Mouse (Mus musculus) limb, embryonic 10.5 days (tissue): ENCODE data around the gene Gse1. TPM values are rescaled to one million over a fixed set of nuclear protein-coding genes. Genes with fewer than 3 reads are reported as not detected.

Source experiments
- DNase-seq: peaks from one replicate; pipeline ENCODE4 v3.0.0-alpha.2; 2017; ENCODE audit warnings: low spot score
- H3K27ac ChIP-seq: fragments of 300-500 bp; sonication (generic); 2 replicates; pipeline ENCODE4 v1.5.1; 2016; ENCODE audit warnings: mild to moderate bottlenecking
- H3K27me3 ChIP-seq: fragments of 300-500 bp; sonication (generic); 2 replicates; pipeline ENCODE4 v1.6.1; 2016; ENCODE audit warnings: low read depth, mild to moderate bottlenecking; ENCODE audit not compliant: poor library complexity, severe bottlenecking
- H3K36me3 ChIP-seq: fragments of 300-500 bp; sonication (generic); 2 replicates; pipeline ENCODE4 v1.6.1; 2016; ENCODE audit warnings: mild to moderate bottlenecking, moderate library complexity
- H3K4me1 ChIP-seq: fragments of 300-500 bp; sonication (generic); 2 replicates; pipeline ENCODE4 v1.6.1; 2016
- H3K4me3 ChIP-seq: fragments of 300-500 bp; sonication (generic); 2 replicates; pipeline ENCODE4 v1.5.1; 2016; ENCODE audit warnings: mild to moderate bottlenecking, moderate library complexity
- H3K9me3 ChIP-seq: fragments of 300-500 bp; sonication (generic); replicated peaks from 2 replicates; pipeline ENCODE4 v1.6.1; 2016; ENCODE audit warnings: mild to moderate bottlenecking
- WGBS: fragments of 180-500 bp; shearing (Covaris S2); methylation state at CpG from one replicate; pipeline ENCODE4 v1.1.7; 2016; 5-methylcytosine and 5-hydroxymethylcytosine counted together
- polyA plus RNA-seq: library from polyadenylated mRNA; unstranded; fragments of >200 nt; fragmentation: Nextera tagmentation; extraction: Ambion mirVana; gene quantifications from 2 replicates; pipeline ENCODE4 v1.2.1, GENCODE M21; 2016

Gse1 gene
- polyA plus RNA-seq, 1 experiment from 2014 or later, result 6.7 TPM

DNA sequence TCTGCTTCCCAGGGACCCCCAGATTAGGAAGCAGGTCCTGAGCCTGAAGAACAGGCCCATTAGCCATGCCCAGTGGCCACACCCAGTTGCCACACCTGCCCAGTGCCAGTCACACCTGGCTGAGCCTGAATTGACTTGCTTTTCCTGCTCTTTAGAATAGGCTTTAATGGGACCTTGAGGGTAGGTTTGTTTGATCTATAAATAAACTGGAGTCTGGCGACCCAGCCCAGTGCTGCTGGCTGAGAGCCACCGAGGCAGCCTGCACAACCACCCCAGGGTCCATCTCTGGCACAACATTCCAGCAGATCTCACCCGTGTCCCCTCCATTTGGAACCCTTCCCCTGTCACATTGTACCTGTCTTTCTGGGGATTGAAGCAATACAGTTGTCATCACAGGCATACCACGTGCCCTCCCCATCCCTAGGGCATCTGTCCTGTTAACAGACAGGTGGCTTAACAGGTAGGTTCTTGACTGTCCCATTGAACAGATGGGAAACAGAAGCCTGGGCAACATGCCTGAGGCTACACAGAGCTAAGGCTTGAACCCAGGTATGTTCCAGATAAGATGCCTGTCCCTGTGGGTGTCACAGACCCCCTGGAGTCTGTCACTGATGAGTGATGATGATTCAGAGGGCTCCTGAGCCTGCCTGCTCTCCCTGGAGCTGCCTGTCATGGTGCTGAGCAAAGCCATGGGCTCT is 214.2 kb downstream of the Gse1 start:
- H3K4me3 ChIP-seq, result no peak overlapping the region
- peaks cover 69% of the 10 kb centered on the region for H3K27me3 ChIP-seq
- H3K4me1 ChIP-seq, result peaks cover 83% of the 10 kb centered on the region
- no peak for DNase-seq
- WGBS, result 67% methylated on average over 4 of the region's 4 CpGs
- H3K9me3 ChIP-seq, result no peaks in the 10 kb centered on the region
- no peak overlapping the region for H3K27ac ChIP-seq
- H3K36me3 ChIP-seq, result no peaks in the 10 kb centered on the region

- Histone ChIP-seq H3K4me3 (no peak overlapping the region), H3K27ac (peak overlapping the region; percentile 10; the same call in 1 of the 2 replicates), H3K9me3 (no peaks in the 10 kb centered on the region), H3K4me1 (peaks cover 83% of the 10 kb centered on the region), H3K36me3 (no peaks in the 10 kb centered on the region), H3K27me3 (peaks cover 55% of the 10 kb centered on the region)
- 26% methylated on average over 10 of the region's 10 CpGs for WGBS
- no peak for DNase-seq
Measured at GRCm38 (mm10) chr8:120445249-120445648, 217.0 kb downstream of the Gse1 start.

- Histone ChIP-seq H3K27me3 (peaks cover 47% of the 10 kb centered on the region), H3K36me3 (no peaks in the 10 kb centered on the region), H3K4me3 (peak overlapping the region; percentile 6; the same call in 1 of the 2 replicates), H3K4me1 (peaks cover 74% of the 10 kb centered on the region), H3K9me3 (no peaks in the 10 kb centered on the region), H3K27ac (peak overlapping the region; percentile 77)
- peak; percentile 57 for DNase-seq
- 4% methylated on average over 6 of the region's 6 CpGs for WGBS
Measured at GRCm38 (mm10) chr8:120448131-120448530, 219.9 kb downstream of the Gse1 start.

DNA sequence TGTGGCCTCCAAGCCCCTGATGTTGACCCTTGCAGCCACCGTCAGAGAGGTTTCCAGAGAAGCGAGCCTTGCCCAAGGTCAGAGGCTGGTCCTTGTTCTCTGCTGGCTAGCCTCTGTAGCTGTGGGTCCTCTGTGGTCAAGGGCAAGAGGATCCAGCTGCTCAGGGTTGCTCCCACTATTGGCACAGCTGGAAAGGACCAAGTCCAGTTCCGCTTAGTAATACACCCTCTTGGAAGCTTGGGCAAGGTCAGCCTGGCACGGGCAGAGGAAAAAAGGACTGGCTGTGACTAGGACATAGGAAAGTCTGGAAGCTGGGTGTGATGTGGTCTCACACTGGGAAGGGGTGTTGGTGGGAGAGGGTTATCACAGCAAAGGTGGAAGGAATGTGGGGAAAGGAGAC is 220.9 kb downstream of the Gse1 start:
- H3K4me1 ChIP-seq, result peaks cover 80% of the 10 kb centered on the region
- 59% methylated on average over 4 of the region's 4 CpGs for WGBS
- H3K36me3 ChIP-seq, result no peaks in the 10 kb centered on the region
- peak overlapping the region; percentile 77 for H3K27ac ChIP-seq
- H3K9me3 ChIP-seq, result no peaks in the 10 kb centered on the region
- peaks cover 54% of the 10 kb centered on the region for H3K27me3 ChIP-seq
- peak overlapping the region; percentile 33; the same call in 1 of the 2 replicates for H3K4me3 ChIP-seq
- DNase-seq, result no peak

DNA sequence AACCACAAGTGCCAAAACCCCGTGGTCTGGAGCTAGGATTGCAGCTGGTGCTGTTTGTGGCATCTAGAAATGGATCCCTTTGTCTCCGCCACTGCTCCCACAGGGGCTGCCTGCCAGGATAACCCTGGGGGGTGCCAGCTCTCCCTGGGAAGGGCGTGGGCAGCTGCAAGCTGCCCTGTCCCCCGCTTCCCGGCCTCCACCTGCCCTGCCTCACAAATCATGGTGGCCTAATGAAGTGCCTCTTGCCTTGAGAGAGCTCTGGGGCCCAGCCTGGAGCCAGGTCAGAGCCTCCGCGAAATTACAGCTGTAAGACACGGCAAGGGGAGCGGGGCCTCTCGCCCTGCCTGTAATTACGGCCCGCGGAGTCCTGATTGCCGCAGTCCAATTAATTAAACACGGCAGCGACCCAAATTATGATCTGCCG is 221.4 kb downstream of the Gse1 start:
- 7% methylated on average over 17 of the region's 17 CpGs for WGBS
- DNase-seq, result peak; percentile 79
- H3K36me3 ChIP-seq, result no peaks in the 10 kb centered on the region
- peak overlapping the region; percentile 77 for H3K27ac ChIP-seq
- peak overlapping the region; percentile 33 for H3K4me3 ChIP-seq
- no peaks in the 10 kb centered on the region for H3K9me3 ChIP-seq
- peaks cover 80% of the 10 kb centered on the region for H3K4me1 ChIP-seq
- H3K27me3 ChIP-seq, result peaks cover 54% of the 10 kb centered on the region

GRCm38 (mm10) chr8:120452111-120452510 is 223.9 kb downstream of the Gse1 start:
- H3K27ac ChIP-seq, result no peak overlapping the region
- no peaks in the 10 kb centered on the region for H3K36me3 ChIP-seq
- H3K4me3 ChIP-seq, result no peak overlapping the region
- peaks cover 85% of the 10 kb centered on the region for H3K4me1 ChIP-seq
- DNase-seq, result no peak
- peaks cover 53% of the 10 kb centered on the region for H3K27me3 ChIP-seq
- 85% methylated on average over 2 of the region's 2 CpGs for WGBS
- no peaks in the 10 kb centered on the region for H3K9me3 ChIP-seq

GRCm38 (mm10) chr8:120454404-120454803 is 226.1 kb downstream of the Gse1 start:
- WGBS, result 77% methylated on average over 6 of the region's 6 CpGs
- Histone ChIP-seq H3K9me3 (no peaks in the 10 kb centered on the region), H3K27ac (no peak overlapping the region), H3K4me3 (no peak overlapping the region), H3K36me3 (no peaks in the 10 kb centered on the region), H3K27me3 (peaks cover 58% of the 10 kb centered on the region), H3K4me1 (peaks cover 64% of the 10 kb centered on the region)
- DNase-seq, result no peak

DNA sequence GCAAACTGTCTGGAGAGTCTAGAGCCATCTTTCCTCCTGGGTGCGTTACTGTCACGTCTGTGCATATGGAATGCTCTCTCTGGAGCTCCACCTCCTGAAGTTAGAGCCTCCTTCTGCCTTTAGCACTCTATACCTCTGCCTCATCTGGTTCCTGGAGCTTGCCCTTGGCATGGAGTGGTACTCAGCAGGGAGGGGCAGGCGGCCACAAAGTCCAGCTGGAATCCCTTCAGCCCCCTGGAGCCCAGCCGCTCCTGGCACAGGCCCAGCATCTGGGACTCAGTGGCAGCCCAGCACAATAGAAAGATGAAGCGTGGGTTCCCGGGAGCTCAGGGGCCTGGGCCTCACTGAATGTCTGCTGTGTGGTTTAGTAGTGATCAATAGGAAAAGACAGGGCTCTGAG is 232.1 kb downstream of the Gse1 start:
- WGBS, result 80% methylated on average over 6 of the region's 6 CpGs
- Histone ChIP-seq H3K27ac (peak overlapping the region; percentile 39; the same call in 1 of the 2 replicates), H3K4me1 (peaks cover 53% of the 10 kb centered on the region), H3K36me3 (no peaks in the 10 kb centered on the region), H3K27me3 (peaks cover 63% of the 10 kb centered on the region), H3K4me3 (no peak overlapping the region), H3K9me3 (no peaks in the 10 kb centered on the region)
- no peak for DNase-seq

- H3K27me3 ChIP-seq, result peaks cover 73% of the 10 kb centered on the region
- H3K4me3 ChIP-seq, result no peak overlapping the region
- no peaks in the 10 kb centered on the region for H3K36me3 ChIP-seq
- no peak overlapping the region for H3K27ac ChIP-seq
- peaks cover 54% of the 10 kb centered on the region for H3K4me1 ChIP-seq
- H3K9me3 ChIP-seq, result no peaks in the 10 kb centered on the region
- 57% methylated on average over 15 of the region's 15 CpGs for WGBS
- no peak for DNase-seq
Measured at GRCm38 (mm10) chr8:120462119-120462551, 233.9 kb downstream of the Gse1 start.

DNA sequence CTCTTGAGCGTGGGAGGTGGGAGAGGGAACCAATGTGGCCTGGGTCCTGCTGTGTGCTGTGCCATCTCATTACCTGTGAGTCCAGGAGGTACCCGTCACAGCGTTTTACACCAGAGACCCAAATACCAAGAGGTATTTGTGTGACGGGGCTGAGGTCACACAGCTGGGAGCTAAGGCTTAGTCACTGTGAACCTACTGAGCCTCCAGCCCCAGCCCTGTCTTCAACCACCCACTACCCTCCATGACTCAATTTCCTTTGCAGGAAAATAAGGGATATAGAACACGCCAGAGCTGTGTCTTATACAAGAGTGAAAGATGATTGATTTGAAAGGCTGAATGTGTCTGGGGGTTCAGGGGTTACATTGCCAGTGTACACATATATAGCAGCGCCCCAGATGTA is 234.4 kb downstream of the Gse1 start:
- H3K4me3 ChIP-seq, result no peak overlapping the region
- DNase-seq, result no peak
- H3K4me1 ChIP-seq, result peaks cover 55% of the 10 kb centered on the region
- no peaks in the 10 kb centered on the region for H3K9me3 ChIP-seq
- H3K27ac ChIP-seq, result no peak overlapping the region
- 80% methylated on average over 6 of the region's 6 CpGs for WGBS
- H3K27me3 ChIP-seq, result peaks cover 77% of the 10 kb centered on the region
- no peaks in the 10 kb centered on the region for H3K36me3 ChIP-seq

GRCm38 (mm10) chr8:120463918-120464584 is 235.8 kb downstream of the Gse1 start:
- 91% methylated on average over 9 of the region's 9 CpGs for WGBS
- Histone ChIP-seq H3K4me3 (no peak overlapping the region), H3K4me1 (peaks cover 55% of the 10 kb centered on the region), H3K9me3 (no peaks in the 10 kb centered on the region), H3K27ac (no peak overlapping the region), H3K36me3 (no peaks in the 10 kb centered on the region), H3K27me3 (peaks cover 77% of the 10 kb centered on the region)
- no peak for DNase-seq

DNA sequence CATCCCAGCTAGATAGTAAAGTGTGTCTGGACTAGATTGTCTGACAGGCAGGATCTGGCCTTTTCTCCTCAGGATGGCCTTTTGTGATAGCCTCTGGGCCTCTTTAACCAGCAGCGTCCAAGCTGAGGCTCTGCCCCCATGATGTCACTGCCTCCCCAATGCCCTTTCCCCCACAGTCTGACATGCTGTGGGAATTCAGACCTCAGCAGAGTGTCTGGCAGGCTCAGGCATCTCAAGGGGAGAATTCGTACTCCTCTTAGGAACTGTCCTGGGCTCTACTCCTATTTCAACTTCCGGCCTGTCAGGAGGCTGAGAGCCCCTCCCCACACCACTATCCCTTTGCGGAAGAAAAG is 236.3 kb downstream of the Gse1 start:
- H3K9me3 ChIP-seq, result no peaks in the 10 kb centered on the region
- H3K27ac ChIP-seq, result no peak overlapping the region
- peaks cover 74% of the 10 kb centered on the region for H3K27me3 ChIP-seq
- no peaks in the 10 kb centered on the region for H3K36me3 ChIP-seq
- DNase-seq, result no peak
- no peak overlapping the region for H3K4me3 ChIP-seq
- 47% methylated on average over 4 of the region's 4 CpGs for WGBS
- H3K4me1 ChIP-seq, result peaks cover 52% of the 10 kb centered on the region

DNA sequence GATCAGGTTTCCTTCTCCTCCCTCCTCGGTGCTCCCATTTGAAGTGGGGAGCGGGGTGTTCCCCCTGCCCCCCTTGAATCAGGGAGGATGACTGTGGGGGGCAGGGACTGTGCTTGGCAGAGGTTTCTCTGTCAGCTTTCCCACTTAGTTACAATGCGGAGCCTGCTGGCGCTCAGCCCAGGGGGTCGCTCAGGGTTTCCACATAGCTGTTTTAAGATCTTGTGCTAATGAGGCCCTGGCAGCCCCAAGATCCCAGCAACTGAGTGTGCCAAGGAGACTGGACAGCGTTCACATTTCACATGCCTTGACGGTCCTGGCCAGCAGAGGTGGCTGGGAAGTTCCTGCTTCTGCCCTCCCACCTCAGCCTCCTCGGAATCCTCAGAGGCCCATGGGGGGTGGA is 237.5 kb downstream of the Gse1 start:
- WGBS, result 21% methylated on average over 8 of the region's 8 CpGs
- no peaks in the 10 kb centered on the region for H3K36me3 ChIP-seq
- no peak for DNase-seq
- peaks cover 71% of the 10 kb centered on the region for H3K27me3 ChIP-seq
- H3K4me1 ChIP-seq, result peaks cover 47% of the 10 kb centered on the region
- H3K4me3 ChIP-seq, result no peak overlapping the region
- H3K9me3 ChIP-seq, result no peaks in the 10 kb centered on the region
- H3K27ac ChIP-seq, result no peak overlapping the region
